Mouse (Mus musculus) midbrain, embryonic 10.5 days (tissue): ENCODE data around the gene Ube2q1. TPM values are rescaled to one million over a fixed set of nuclear protein-coding genes. Genes with fewer than 3 reads are reported as not detected.

ENCODE experiments used
- polyA plus RNA-seq: library from polyadenylated mRNA; unstranded; fragments of >200 nt; fragmentation: Nextera tagmentation; extraction: Ambion mirVana; gene quantifications from 2 replicates; pipeline ENCODE4 v1.2.1, GENCODE M21; 2016

Gene Ube2q1
- polyA plus RNA-seq, 1 experiment from 2014 or later = 12.9 TPM

Other genes starting within 250 kb of the Ube2q1 start
- gene Adar, start 58.6 kb upstream of the Ube2q1 start, polyA plus RNA-seq = 13.6 and 16.4 TPM in 2 replicates
- 5.9 and 11.3 TPM in 2 replicates for gene Chrnb2, start 9.0 kb upstream of the Ube2q1 start, polyA plus RNA-seq
- gene She, start 57.8 kb downstream of the Ube2q1 start, polyA plus RNA-seq = 2.0 and 2.1 TPM in 2 replicates
- gene Il6ra, start 139.6 kb downstream of the Ube2q1 start, polyA plus RNA-seq = 0.39 and 0.52 TPM in 2 replicates
- 12.4 and 12.9 TPM in 2 replicates for gene Atp8b2, start 189.9 kb downstream of the Ube2q1 start, polyA plus RNA-seq
- 172 and 182 TPM in 2 replicates for gene Hax1, start 225.2 kb downstream of the Ube2q1 start, polyA plus RNA-seq